Mouse (Mus musculus): ENCODE results near the gene Cyp27b1. TPM values are rescaled to one million over a fixed set of nuclear protein-coding genes. Genes with fewer than 3 reads are reported as not detected.

Gene Cyp27b1
- 0.09 TPM in 1 of 2 replicates, not detected in the other for polyA plus RNA-seq (2014; fragmentation: Nextera tagmentation; extraction: Ambion mirVana)

GRCm38 (mm10) chr10:127047954-127048353 lies at the start of gene Cyp27b1:
Gene Cyp27b1 (plus strand): TSS chr10:127048250.
- H3K27me3 ChIP-seq (ENCODE audit: insufficient read depth, low read length), result peaks cover 48% of the 10 kb centered on the region

DNA sequence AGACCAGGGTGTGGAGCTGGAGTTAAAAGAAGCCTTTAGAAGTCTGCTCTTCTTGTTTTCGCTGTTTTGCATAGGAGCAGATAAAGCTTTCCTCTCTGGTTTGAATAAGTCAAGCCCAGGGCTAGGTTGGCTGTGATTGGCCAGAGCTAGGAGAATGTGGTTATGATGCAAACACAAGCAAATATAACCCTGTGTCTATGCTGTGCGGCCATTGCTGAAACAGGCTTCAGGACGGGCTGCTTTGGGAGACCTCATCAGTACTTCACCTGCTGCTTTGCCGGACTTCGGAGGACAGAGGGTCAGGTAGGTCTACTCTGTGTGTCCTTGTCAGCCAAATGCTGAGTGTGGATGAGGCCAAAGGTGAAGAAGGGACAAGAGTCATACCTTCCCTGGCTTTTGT lies 47.5 kb upstream of the Cyp27b1 start, which contains the start of gene Avil:
Gene Avil, plus strand, starts transcription at position 181 of the 400 bp plus-strand sequence.
- WGBS, result 86% methylated on average over 5 of the region's 5 CpGs
- Histone ChIP-seq H3K4me3 (ENCODE audit: low read depth, low read length) (no peak within 1 kb of the TSS), H3K4me2 (no peak within 1 kb of the TSS), H3K27me3 (ENCODE audit: insufficient read depth, low read length) (no peaks in the 10 kb centered on the region), H3K9ac (no peak within 1 kb of the TSS), H3K4me1 (ENCODE audit: insufficient read depth) (no peaks in the 10 kb centered on the region), H3K9me3 (ENCODE audit: low read depth, low read length) (no peaks in the 10 kb centered on the region), H3K36me3 (ENCODE audit: insufficient read depth) (peaks cover 45% of the 10 kb centered on the region), H3K27ac (ENCODE audit: low read depth) (no peak within 1 kb of the TSS)
- TF ChIP-seq CTCF (IDR thresholded peaks at IDR 0.05; ENCODE audit: low read depth), result no peak
- 0 out of 2 replicates have a peak, but pooled peaks have one; percentile 8 for ATAC-seq (ENCODE audit: insufficient read depth)
- DNase-seq, result no peak

More at GRCm38 (mm10) chr10:127047954-127048353, at the start of gene Cyp27b1:
- peak within 1 kb of the TSS; percentile 22 for H3K4me3 ChIP-seq (ENCODE audit: low read depth, low read length)
- 26% methylated on average over 5 of the region's 5 CpGs for WGBS
- H3K4me2 ChIP-seq, result peak within 1 kb of the TSS; percentile 48
- no peaks in the 10 kb centered on the region; the same call in 1 of the 2 replicates for H3K4me1 ChIP-seq (ENCODE audit: insufficient read depth)
- H3K36me3 ChIP-seq (ENCODE audit: insufficient read depth), result peaks cover 20% of the 10 kb centered on the region
- H3K9me3 ChIP-seq (ENCODE audit: low read depth, low read length), result no peaks in the 10 kb centered on the region
- DNase-seq (no peak), ATAC-seq (ENCODE audit: insufficient read depth) (no peak)
- TF ChIP-seq CTCF (IDR thresholded peaks at IDR 0.05; ENCODE audit: low read depth), result no peak
- H3K27ac ChIP-seq (ENCODE audit: low read depth), result no peak within 1 kb of the TSS
- no peak within 1 kb of the TSS; the same call in 1 of the 2 replicates for H3K9ac ChIP-seq

GRCm38 (mm10) chr10:127001297-127001696 lies 46.8 kb upstream of the Cyp27b1 start:
- H3K9me3 ChIP-seq (ENCODE audit: low read depth, low read length), result no peaks in the 10 kb centered on the region
- 79% methylated on average over 9 of the region's 9 CpGs for WGBS
- ATAC-seq (ENCODE audit: insufficient read depth), result 0 out of 2 replicates have a peak, but pooled peaks have one; percentile 6
- H3K27ac ChIP-seq (ENCODE audit: low read depth), result no peak overlapping the region
- no peaks in the 10 kb centered on the region for H3K4me1 ChIP-seq (ENCODE audit: insufficient read depth)
- H3K9ac ChIP-seq, result no peak overlapping the region
- no peak overlapping the region for H3K4me3 ChIP-seq (ENCODE audit: low read depth, low read length)
- H3K4me2 ChIP-seq, result no peak overlapping the region
- peaks cover 37% of the 10 kb centered on the region for H3K36me3 ChIP-seq (ENCODE audit: insufficient read depth)
- TF ChIP-seq CTCF (IDR thresholded peaks at IDR 0.05; ENCODE audit: low read depth), result no peak
- DNase-seq, result no peak
- H3K27me3 ChIP-seq (ENCODE audit: insufficient read depth, low read length), result no peaks in the 10 kb centered on the region

DNA sequence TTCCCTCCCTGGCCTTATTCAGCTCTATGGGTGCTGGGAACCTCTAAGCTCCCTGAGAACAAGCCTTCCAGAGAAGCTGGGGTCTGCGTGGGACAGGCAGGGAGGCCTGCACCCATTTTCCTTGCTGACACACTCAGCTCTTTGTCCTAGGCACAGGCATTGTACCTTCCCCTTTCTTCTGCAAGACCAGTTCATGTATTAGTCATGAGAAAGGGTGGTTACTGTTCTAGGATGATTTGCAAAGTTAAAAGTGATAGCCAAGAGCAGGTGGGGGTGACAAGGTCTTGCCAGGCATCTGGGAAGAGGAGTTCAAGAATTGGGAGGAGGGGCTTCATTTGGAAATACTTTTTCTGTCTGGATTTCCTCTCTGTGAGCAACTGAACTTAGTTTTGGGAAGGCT lies 46.0 kb upstream of the Cyp27b1 start:
- no peaks in the 10 kb centered on the region for H3K27me3 ChIP-seq (ENCODE audit: insufficient read depth, low read length)
- no peaks in the 10 kb centered on the region for H3K4me1 ChIP-seq (ENCODE audit: insufficient read depth)
- H3K4me3 ChIP-seq (ENCODE audit: low read depth, low read length), result no peak overlapping the region
- no peaks in the 10 kb centered on the region for H3K9me3 ChIP-seq (ENCODE audit: low read depth, low read length)
- peaks cover 37% of the 10 kb centered on the region for H3K36me3 ChIP-seq (ENCODE audit: insufficient read depth)
- H3K27ac ChIP-seq (ENCODE audit: low read depth), result no peak overlapping the region
- DNase-seq (no peak), ATAC-seq (ENCODE audit: insufficient read depth) (no peak)
- H3K4me2 ChIP-seq, result no peak overlapping the region
- WGBS, result 75% methylated on average over 1 of the region's 1 CpGs
- TF ChIP-seq CTCF (IDR thresholded peaks at IDR 0.05; ENCODE audit: low read depth), result no peak
- no peak overlapping the region for H3K9ac ChIP-seq

DNA sequence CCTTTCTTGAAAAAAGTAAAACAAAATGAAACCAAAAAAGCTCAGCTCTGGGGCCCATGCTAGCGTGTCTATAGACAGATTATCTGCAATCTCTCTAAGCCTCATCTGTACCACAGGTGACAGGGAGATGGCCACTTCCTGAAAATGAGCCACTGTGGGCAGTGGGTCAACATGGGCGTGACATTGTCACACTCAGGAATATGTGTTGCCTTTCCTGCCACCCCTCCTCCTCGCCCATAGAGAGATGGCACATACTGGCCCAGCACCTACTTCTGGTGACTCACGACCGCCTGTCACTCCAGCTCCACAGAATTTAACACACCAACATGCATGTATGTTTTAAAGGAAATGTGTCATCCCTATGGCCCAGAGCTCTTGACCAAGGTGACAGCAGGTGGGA lies 45.3 kb upstream of the Cyp27b1 start:
- no peak overlapping the region for H3K9ac ChIP-seq
- H3K27me3 ChIP-seq (ENCODE audit: insufficient read depth, low read length), result no peaks in the 10 kb centered on the region
- no peak overlapping the region for H3K4me3 ChIP-seq (ENCODE audit: low read depth, low read length)
- ATAC-seq (ENCODE audit: insufficient read depth) (no peak), DNase-seq (no peak)
- no peak for TF ChIP-seq CTCF (IDR thresholded peaks at IDR 0.05; ENCODE audit: low read depth)
- H3K9me3 ChIP-seq (ENCODE audit: low read depth, low read length), result no peaks in the 10 kb centered on the region
- no peak overlapping the region for H3K4me2 ChIP-seq
- WGBS, result 79% methylated on average over 5 of the region's 5 CpGs
- H3K36me3 ChIP-seq (ENCODE audit: insufficient read depth), result peaks cover 30% of the 10 kb centered on the region
- no peaks in the 10 kb centered on the region for H3K4me1 ChIP-seq (ENCODE audit: insufficient read depth)
- no peak overlapping the region for H3K27ac ChIP-seq (ENCODE audit: low read depth)

- H3K27ac ChIP-seq (ENCODE audit: low read depth), result no peak overlapping the region
- 84% methylated on average over 8 of the region's 8 CpGs for WGBS
- no peak overlapping the region for H3K4me3 ChIP-seq (ENCODE audit: low read depth, low read length)
- no peak for ATAC-seq (ENCODE audit: insufficient read depth)
- H3K4me1 ChIP-seq (ENCODE audit: insufficient read depth), result no peaks in the 10 kb centered on the region
- no peak overlapping the region for H3K9ac ChIP-seq
- no peak for TF ChIP-seq CTCF (IDR thresholded peaks at IDR 0.05; ENCODE audit: low read depth)
- H3K9me3 ChIP-seq (ENCODE audit: low read depth, low read length), result no peaks in the 10 kb centered on the region
- no peak overlapping the region for H3K4me2 ChIP-seq
- H3K27me3 ChIP-seq (ENCODE audit: insufficient read depth, low read length), result no peaks in the 10 kb centered on the region
- H3K36me3 ChIP-seq (ENCODE audit: insufficient read depth), result peaks cover 24% of the 10 kb centered on the region
- DNase-seq, result no peak
These were observed 44.7 kb upstream of the Cyp27b1 start for GRCm38 (mm10) chr10:127003334-127003733.

DNA sequence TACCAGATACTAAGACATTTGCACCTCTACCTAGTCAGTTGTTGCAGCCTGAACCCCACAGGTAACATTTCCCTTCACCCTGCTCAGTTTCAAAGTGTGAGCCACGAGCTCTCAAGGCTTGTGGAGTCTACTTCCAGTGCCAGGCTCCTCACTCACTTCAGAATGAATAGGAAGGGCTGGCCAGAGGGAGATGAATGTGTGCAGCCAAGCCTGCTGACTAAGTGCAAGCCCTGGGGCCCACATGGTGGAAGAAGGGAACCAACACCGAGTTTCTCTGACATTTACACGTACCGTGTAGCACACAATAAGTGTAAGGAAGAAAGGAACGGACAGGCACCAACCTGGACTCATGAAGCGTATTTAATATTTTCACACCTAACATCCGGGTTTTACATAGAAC lies 44.2 kb upstream of the Cyp27b1 start:
- Histone ChIP-seq H3K9me3 (ENCODE audit: low read depth, low read length) (no peaks in the 10 kb centered on the region), H3K4me3 (ENCODE audit: low read depth, low read length) (no peak overlapping the region), H3K27ac (ENCODE audit: low read depth) (no peak overlapping the region), H3K36me3 (ENCODE audit: insufficient read depth) (peaks cover 20% of the 10 kb centered on the region), H3K4me2 (no peak overlapping the region), H3K27me3 (ENCODE audit: insufficient read depth, low read length) (no peaks in the 10 kb centered on the region), H3K4me1 (ENCODE audit: insufficient read depth) (no peaks in the 10 kb centered on the region), H3K9ac (no peak overlapping the region)
- no peak for ATAC-seq (ENCODE audit: insufficient read depth)
- no peak for DNase-seq
- WGBS, result 77% methylated on average over 7 of the region's 7 CpGs
- TF ChIP-seq CTCF (IDR thresholded peaks at IDR 0.05; ENCODE audit: low read depth), result no peak

Data from lung, embryonic 14.5 days (tissue).